8 mouse cellular contexts compared by ENCODE assay signal in the genomic region with DNA sequence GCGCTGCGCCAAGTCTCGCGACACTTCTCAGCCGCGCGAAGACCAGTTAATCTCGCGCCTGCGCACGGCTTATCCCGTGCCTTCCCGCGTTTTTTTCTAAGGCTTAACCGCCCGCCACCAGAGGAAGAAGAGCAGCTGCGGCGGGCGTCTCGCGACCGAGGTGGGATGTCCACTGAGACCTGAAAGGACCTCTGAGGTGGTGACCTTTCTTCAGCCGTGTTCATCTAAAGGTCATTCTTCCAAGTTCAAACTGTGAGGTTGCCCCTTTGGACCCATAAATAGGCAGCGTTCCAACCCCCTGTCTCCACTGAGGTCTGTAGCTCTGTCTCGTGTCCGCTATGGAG. TPM values are rescaled to one million over a fixed set of nuclear protein-coding genes. Genes with fewer than 3 reads are reported as not detected.
A peak's percentile ranks its signal among the peaks of the same experiment; 100 is the strongest.
DNase-seq lines count a peak whose midpoint lies in the region; ATAC-seq and TF ChIP-seq lines count a peak whose summit lies in the region.

No protein-coding gene starts in this region.

- peaks cover 32% of the 10 kb centered on the region for H3K4me1 ChIP-seq in heart, embryonic 10.5 days
- peaks cover 17% of the 10 kb centered on the region for H3K4me1 ChIP-seq in testis, adult 2 months (ENCODE audit: control insufficient read depth, insufficient read depth, low read length)
- H3K4me1 ChIP-seq in liver, embryonic 12.5 days: peaks cover 26% of the 10 kb centered on the region

- H3K4me2 ChIP-seq in liver, embryonic 12.5 days: peak overlapping the region; percentile 81

- WGBS in heart, embryonic 10.5 days: 20% methylated on average over 26 of the region's 26 CpGs
- WGBS in liver, embryonic 12.5 days (ENCODE audit: insufficient replicate concordance): 20% methylated on average over 26 of the region's 26 CpGs

- peaks cover 15% of the 10 kb centered on the region for H3K36me3 ChIP-seq in heart, embryonic 10.5 days
- H3K36me3 ChIP-seq in testis, adult 2 months (ENCODE audit: control insufficient read depth, insufficient read depth, low read length): peaks cover 2% of the 10 kb centered on the region
- H3K36me3 ChIP-seq in liver, embryonic 12.5 days: no peaks in the 10 kb centered on the region

- no peak for DNase-seq in heart, embryonic 10.5 days (ENCODE audit: low spot score)
- DNase-seq in heart, adult 18-20 months: no peak
- DNase-seq in testis, postnatal 14 days (ENCODE audit: low spot score): no peak
- peak; percentile 81 for DNase-seq in testis, postnatal 10 days (ENCODE audit: low spot score)
- no peak for DNase-seq in adipocyte (ENCODE audit: low spot score)
- no peak for DNase-seq in left cerebral cortex, adult 8-10 months (ENCODE audit: low spot score in 2 of 2)

- peak overlapping the region; percentile 83; the same call in 1 of the 2 replicates for H3K27ac ChIP-seq in heart, embryonic 10.5 days
- H3K27ac ChIP-seq in testis, adult 2 months (ENCODE audit: control insufficient read depth, insufficient read depth, low read depth, low read length): peak overlapping the region; percentile 98
- H3K27ac ChIP-seq in liver, embryonic 12.5 days: no peak overlapping the region

- peaks cover 20% of the 10 kb centered on the region; the same call in 1 of the 2 replicates for H3K27me3 ChIP-seq in heart, embryonic 10.5 days (ENCODE audit: insufficient read depth, poor library complexity, severe bottlenecking)
- H3K27me3 ChIP-seq in testis, adult 2 months (ENCODE audit: control insufficient read depth, insufficient read depth, low read length): no peaks in the 10 kb centered on the region
- peaks cover 43% of the 10 kb centered on the region for H3K27me3 ChIP-seq in liver, embryonic 12.5 days (replicated peaks)

- H3K9me3 ChIP-seq in heart, embryonic 10.5 days: no peaks in the 10 kb centered on the region
- H3K9me3 ChIP-seq in liver, embryonic 12.5 days (replicated peaks): no peaks in the 10 kb centered on the region

- H3K9ac ChIP-seq in liver, embryonic 12.5 days: no peak overlapping the region

- TF ChIP-seq POLR2A in testis, adult 2 months (IDR thresholded peaks at IDR 0.05; ENCODE audit: control insufficient read depth, low read depth, low read length): peak; percentile 91

- peak overlapping the region; percentile 75 for H3K4me3 ChIP-seq in heart, embryonic 10.5 days
- peak overlapping the region; percentile 98 for H3K4me3 ChIP-seq in testis, adult 2 months (ENCODE audit: control insufficient read depth, low read depth, low read length)
- peak overlapping the region; percentile 55 for H3K4me3 ChIP-seq in liver, embryonic 12.5 days

- no peak for ATAC-seq in liver, embryonic 12.5 days

- TF ChIP-seq CTCF in testis, adult 2 months (IDR thresholded peaks at IDR 0.05; ENCODE audit: control insufficient read depth, insufficient read depth, insufficient replicate concordance, low read depth, low read length): no peak

RNA-seq across cellular contexts. Expression of a gene that starts 0.4 kb away (rescaled TPM):
- polyA plus RNA-seq in heart, embryonic 10.5 days (2016; fragmentation: Nextera tagmentation; extraction: Ambion mirVana): 4.1 and 4.2 TPM in 2 replicates
- not detected for total RNA-seq in heart, adult 18-20 months (2021)
- polyA plus RNA-seq in testis, adult 2 months (2012; rRNA removed): 201 and 224 TPM in 2 replicates
- 3.1 and 3.9 TPM in 2 replicates for polyA plus RNA-seq in liver, embryonic 12.5 days (2016; fragmentation: Nextera tagmentation; extraction: Ambion mirVana)
- total RNA-seq in left cerebral cortex, adult 8-10 months (2022): 1 to 10 TPM in 2 of 4 experiments, under 1 TPM in 2; 0.36 to 1.2 (median 0.89) TPM

RNA-seq across cellular contexts. Expression of a gene that starts 0.6 kb away (rescaled TPM):
- 11.1 and 18.0 TPM in 2 replicates for polyA plus RNA-seq in heart, embryonic 10.5 days (2016; fragmentation: Nextera tagmentation; extraction: Ambion mirVana)
- under 1 TPM in 1 of 2 experiments, not detected in 1; 0.15 TPM for total RNA-seq in heart, adult 18-20 months (2021)
- polyA plus RNA-seq in testis, adult 2 months (2012; rRNA removed): 18.6 and 22.7 TPM in 2 replicates
- polyA plus RNA-seq in liver, embryonic 12.5 days (2016; fragmentation: Nextera tagmentation; extraction: Ambion mirVana): 2.4 and 2.5 TPM in 2 replicates
- 1 to 10 TPM in 3 of 4 experiments, under 1 TPM in 1; 0.94 to 1.7 (median 1.3) TPM for total RNA-seq in left cerebral cortex, adult 8-10 months (2022)

RNA-seq across cellular contexts. Expression of a gene that starts 0.6 kb away (rescaled TPM):
- 0.07 and 0.16 TPM in 2 replicates for polyA plus RNA-seq in heart, embryonic 10.5 days (2016; fragmentation: Nextera tagmentation; extraction: Ambion mirVana)
- total RNA-seq in heart, adult 18-20 months (2021): not detected
- not detected in 2 replicates for polyA plus RNA-seq in testis, adult 2 months (2012; rRNA removed)
- 0.04 TPM in 1 of 2 replicates, not detected in the other for polyA plus RNA-seq in liver, embryonic 12.5 days (2016; fragmentation: Nextera tagmentation; extraction: Ambion mirVana)
- not detected for total RNA-seq in left cerebral cortex, adult 8-10 months (2022)

RNA-seq across cellular contexts. Expression of a gene that starts 7.8 kb away (rescaled TPM):
- 1.4 and 1.6 TPM in 2 replicates for polyA plus RNA-seq in heart, embryonic 10.5 days (2016; fragmentation: Nextera tagmentation; extraction: Ambion mirVana)
- total RNA-seq in heart, adult 18-20 months (2021): under 1 TPM; 0.15 to 0.32 TPM
- 0.10 TPM in 2 replicates for polyA plus RNA-seq in testis, adult 2 months (2012; rRNA removed)
- polyA plus RNA-seq in liver, embryonic 12.5 days (2016; fragmentation: Nextera tagmentation; extraction: Ambion mirVana): 0.18 and 0.32 TPM in 2 replicates
- total RNA-seq in left cerebral cortex, adult 8-10 months (2022): 1 to 10 TPM; 2.8 to 5.2 (median 3.9) TPM

RNA-seq across cellular contexts. Expression of a gene that starts 16.6 kb away (rescaled TPM):
- polyA plus RNA-seq in heart, embryonic 10.5 days (2016; fragmentation: Nextera tagmentation; extraction: Ambion mirVana): 4.8 and 8.7 TPM in 2 replicates
- total RNA-seq in heart, adult 18-20 months (2021): 1 to 10 TPM; 3.2 to 4.2 TPM
- 60.7 and 63.1 TPM in 2 replicates for polyA plus RNA-seq in testis, adult 2 months (2012; rRNA removed)
- polyA plus RNA-seq in liver, embryonic 12.5 days (2016; fragmentation: Nextera tagmentation; extraction: Ambion mirVana): 8.7 and 8.9 TPM in 2 replicates
- 10 to 100 TPM; 60.5 to 70.0 (median 66.1) TPM for total RNA-seq in left cerebral cortex, adult 8-10 months (2022)

Comparison
In these comparisons a context has a peak if more than half of its experiments do, and no peak if none do; other contexts are left out.
1. RNA of a gene that starts 0.4 kb away (polyA plus RNA-seq): 201 to 224 TPM in testis, adult 2 months; 4.1 to 4.2 TPM in heart, embryonic 10.5 days and 3.1 to 3.9 TPM in liver, embryonic 12.5 days; every median in the first group is over 10 times any median in the second.
2. Peak in every context shown above with its lines, with median percentiles within 50 percentile points of each other: H3K4me3 ChIP-seq.